Mouse (Mus musculus) spleen, adult 2 months (tissue): Measurements from ENCODE around the gene Kpna1. TPM values are rescaled to one million over a fixed set of nuclear protein-coding genes. Genes with fewer than 3 reads are reported as not detected.

Source experiments
- DNase-seq, 2 experiments: peaks; one replicate each; pipeline versions ENCODE4 v3.0.0 to v3.0.0-alpha.2; 2012 to 2021; ENCODE audit warnings: low spot score in 2 of 2, low read depth in 1 of 2
- H3K27ac ChIP-seq: fragments of 200-500 bp; 2 replicates; pipeline ENCODE4 v1.5.1; 2012; ENCODE audit warnings: low read length, inconsistent platforms; ENCODE audit not compliant: insufficient read depth
- H3K27me3 ChIP-seq: fragments of 200-500 bp; 2 replicates; pipeline ENCODE4 v1.6.1; 2012; ENCODE audit warnings: mild to moderate bottlenecking, moderate library complexity, low read length, inconsistent platforms; ENCODE audit not compliant: control insufficient read depth, insufficient read depth
- H3K36me3 ChIP-seq: fragments of 200-500 bp; 2 replicates; pipeline ENCODE4 v1.6.1; 2012; ENCODE audit warnings: mild to moderate bottlenecking, low read length, inconsistent platforms; ENCODE audit not compliant: control insufficient read depth, insufficient read depth
- H3K4me1 ChIP-seq: fragments of 200-500 bp; 2 replicates; pipeline ENCODE4 v1.6.1; 2011; ENCODE audit warnings: inconsistent platforms; ENCODE audit not compliant: control insufficient read depth, insufficient read depth, insufficient read length
- H3K4me3 ChIP-seq: fragments of 200-500 bp; 2 replicates; pipeline ENCODE4 v1.5.1; 2011; ENCODE audit warnings: mild to moderate bottlenecking, inconsistent platforms; ENCODE audit not compliant: insufficient read depth, insufficient read length; ENCODE audit errors: extremely low read depth
- CTCF ChIP-seq: fragments of 200-500 bp; IDR thresholded peaks from 2 replicates; pipeline ENCODE4 v1.5.1; 2011; ENCODE audit warnings: mild to moderate bottlenecking, inconsistent platforms; ENCODE audit not compliant: insufficient read depth, insufficient read length, insufficient replicate concordance; ENCODE audit errors: extremely low read depth
- POLR2A ChIP-seq: fragments of 200-500 bp; IDR thresholded peaks from 2 replicates; pipeline ENCODE4 v1.6.1; 2011; ENCODE audit warnings: low read depth, low read length, inconsistent platforms
- WGBS: fragments of 180-500 bp; shearing (Covaris S2); methylation state at CpG from one replicate; pipeline ENCODE4 v1.1.7; 2018; 5-methylcytosine and 5-hydroxymethylcytosine counted together
- polyA plus RNA-seq: library from polyadenylated mRNA; depleted of rRNA; stranded (reverse); fragments of >200 nt; gene quantifications from 2 replicates; pipeline ENCODE4 v1.2.3, GENCODE M21; 2012

The Kpna1 gene
- polyA plus RNA-seq, 1 experiment: 4.2 TPM

DNA sequence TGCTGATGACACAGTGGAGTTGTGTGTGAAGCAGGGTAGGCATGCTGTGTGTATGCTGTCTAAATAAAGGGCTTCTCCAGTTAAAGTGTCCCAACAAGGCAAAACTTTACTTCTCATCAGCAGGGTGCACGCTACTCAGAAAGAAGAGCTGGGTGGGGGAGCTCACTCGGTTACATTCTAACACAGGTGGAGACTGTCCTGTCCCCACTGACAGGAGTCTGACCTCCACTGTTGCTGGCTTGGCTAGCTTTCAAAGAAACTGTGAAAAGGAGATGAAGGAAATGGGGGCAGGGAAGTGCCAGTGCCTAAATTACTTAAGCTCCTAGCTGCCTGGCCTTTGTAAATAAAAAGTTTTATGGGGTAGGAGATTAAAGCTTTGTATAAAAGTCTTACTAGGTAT is 10.4 kb upstream of the Kpna1 start:
- no peak for TF ChIP-seq CTCF
- no peak for TF ChIP-seq POLR2A
- Histone ChIP-seq H3K4me1 (no peaks in the 10 kb centered on the region), H3K27me3 (no peaks in the 10 kb centered on the region), H3K36me3 (peaks cover 55% of the 10 kb centered on the region), H3K4me3 (no peak overlapping the region), H3K27ac (no peak overlapping the region)
- whole genome bisulfite sequencing: 94% methylated on average over 2 of the region's 2 CpGs
- DNase-seq: no peak

DNA sequence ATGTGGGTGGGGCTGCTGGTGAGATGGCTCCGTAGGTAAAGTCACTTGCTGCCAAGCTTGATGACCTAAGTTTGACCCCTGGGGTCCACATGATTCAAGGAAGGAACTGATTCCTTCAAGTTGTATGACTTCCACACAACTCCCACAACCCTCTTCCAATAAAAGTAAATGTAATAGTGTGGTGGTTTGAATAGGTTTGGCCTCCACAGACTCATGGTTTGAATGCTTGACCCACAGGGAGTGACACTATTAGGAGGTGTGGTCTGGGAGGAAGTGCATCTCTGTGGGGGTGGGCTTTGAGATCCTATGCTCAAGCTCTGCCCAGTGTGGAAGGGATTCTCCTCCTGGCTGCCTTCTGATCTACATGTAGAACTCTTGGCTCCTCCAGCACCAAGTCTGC is 4.5 kb upstream of the Kpna1 start:
- Histone ChIP-seq H3K4me3 (no peak overlapping the region), H3K27me3 (no peaks in the 10 kb centered on the region), H3K27ac (no peak overlapping the region), H3K4me1 (no peaks in the 10 kb centered on the region), H3K36me3 (peaks cover 28% of the 10 kb centered on the region)
- DNase-seq: no peak
- TF ChIP-seq CTCF (no peak), POLR2A (no peak)
- 53% methylated on average over 1 of the region's 1 CpGs for WGBS

DNA sequence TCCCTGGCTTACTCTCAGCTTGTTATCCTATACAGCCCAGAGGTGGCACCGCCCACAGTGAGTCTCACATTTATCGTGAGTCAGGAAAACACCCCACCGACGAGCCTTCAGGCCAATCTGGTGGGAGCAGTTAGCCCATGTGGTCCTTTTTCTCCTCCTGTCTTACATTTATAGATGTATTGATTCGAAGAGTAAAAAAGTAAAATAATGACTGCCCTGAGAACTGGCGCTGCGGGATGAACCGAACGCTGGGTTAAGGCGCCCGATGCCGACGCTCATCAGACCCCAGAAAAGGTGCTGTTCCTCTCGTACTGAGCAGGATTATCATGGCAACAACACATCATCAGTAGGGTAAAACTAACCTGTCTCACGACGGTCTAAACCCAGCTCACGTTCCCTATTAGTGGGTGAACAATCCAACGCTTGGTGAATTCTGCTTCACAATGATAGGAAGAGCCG is 2.8 kb downstream of the Kpna1 start:
- no peak for TF ChIP-seq POLR2A
- TF ChIP-seq CTCF: no peak
- Histone ChIP-seq H3K27ac (no peak overlapping the region), H3K4me3 (no peak overlapping the region), H3K27me3 (no peaks in the 10 kb centered on the region), H3K36me3 (no peaks in the 10 kb centered on the region), H3K4me1 (no peaks in the 10 kb centered on the region)
- 64% methylated on average over 19 of the region's 19 CpGs for WGBS
- peak; percentile 100 for DNase-seq

DNA sequence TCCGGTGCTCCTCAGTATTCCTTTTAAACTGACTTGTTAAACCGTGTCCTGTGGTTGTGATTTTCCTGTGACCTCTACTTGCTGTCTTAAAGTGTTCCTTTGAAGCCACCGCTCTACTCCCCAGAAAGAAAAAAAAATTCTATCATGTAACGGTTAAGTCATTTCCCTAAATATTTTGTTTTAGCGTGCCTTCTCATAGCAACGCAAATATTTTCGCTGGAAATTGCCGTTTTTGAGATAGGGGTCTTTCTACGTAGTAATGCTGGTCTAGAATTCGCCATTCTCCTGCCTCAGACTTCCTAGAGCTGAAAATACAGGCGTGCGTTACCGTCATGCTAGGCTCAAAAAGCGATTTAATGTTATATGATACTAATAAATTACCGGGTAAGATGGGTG is 4.0 kb downstream of the Kpna1 start:
- no peak for TF ChIP-seq CTCF
- no peak for TF ChIP-seq POLR2A
- WGBS: under 1% methylated on average over 15 of the region's 15 CpGs
- Histone ChIP-seq H3K4me1 (no peaks in the 10 kb centered on the region), H3K4me3 (peak overlapping the region; percentile 80), H3K27ac (no peak overlapping the region; the same call in 1 of the 2 replicates), H3K36me3 (no peaks in the 10 kb centered on the region), H3K27me3 (no peaks in the 10 kb centered on the region)
- no peak for DNase-seq

DNA sequence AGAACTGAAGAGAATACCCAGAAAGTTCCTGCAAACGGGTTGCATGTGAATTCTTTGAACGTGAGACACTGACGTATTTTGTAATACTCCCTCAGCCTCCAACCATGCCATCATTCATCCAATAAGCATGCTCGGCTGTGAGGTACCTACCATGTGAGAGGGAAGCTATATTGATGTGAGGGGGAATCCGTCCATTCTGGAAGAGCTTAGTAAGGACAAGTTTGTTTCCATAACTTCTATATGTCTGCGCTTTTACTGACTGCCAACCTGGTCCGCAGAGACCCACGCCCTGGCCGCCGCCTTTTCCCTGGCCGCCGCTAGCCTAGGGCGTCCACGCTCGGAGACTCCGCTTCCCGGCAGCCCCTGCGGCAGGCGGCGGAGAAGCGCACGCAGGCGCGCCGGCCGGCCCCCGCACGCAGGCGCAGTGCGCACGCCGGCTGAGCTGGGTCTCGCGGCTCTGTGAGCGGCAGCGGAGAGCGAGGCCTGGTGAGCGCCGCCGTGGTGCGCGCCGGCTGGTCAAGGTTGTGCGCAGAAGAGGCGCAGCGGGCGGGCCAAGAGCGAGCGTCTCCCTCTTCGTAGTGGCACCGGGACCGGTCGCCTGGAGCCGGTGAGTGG is 4.5 kb downstream of the Kpna1 start:
- Histone ChIP-seq H3K27ac (peak overlapping the region; percentile 94), H3K27me3 (no peaks in the 10 kb centered on the region), H3K4me3 (peak overlapping the region; percentile 80), H3K36me3 (no peaks in the 10 kb centered on the region), H3K4me1 (no peaks in the 10 kb centered on the region)
- no peak for TF ChIP-seq CTCF
- TF ChIP-seq POLR2A: peak; percentile 92
- 1% methylated on average over 54 of the region's 54 CpGs for WGBS
- peak; percentile 84 to 91 for DNase-seq

DNA sequence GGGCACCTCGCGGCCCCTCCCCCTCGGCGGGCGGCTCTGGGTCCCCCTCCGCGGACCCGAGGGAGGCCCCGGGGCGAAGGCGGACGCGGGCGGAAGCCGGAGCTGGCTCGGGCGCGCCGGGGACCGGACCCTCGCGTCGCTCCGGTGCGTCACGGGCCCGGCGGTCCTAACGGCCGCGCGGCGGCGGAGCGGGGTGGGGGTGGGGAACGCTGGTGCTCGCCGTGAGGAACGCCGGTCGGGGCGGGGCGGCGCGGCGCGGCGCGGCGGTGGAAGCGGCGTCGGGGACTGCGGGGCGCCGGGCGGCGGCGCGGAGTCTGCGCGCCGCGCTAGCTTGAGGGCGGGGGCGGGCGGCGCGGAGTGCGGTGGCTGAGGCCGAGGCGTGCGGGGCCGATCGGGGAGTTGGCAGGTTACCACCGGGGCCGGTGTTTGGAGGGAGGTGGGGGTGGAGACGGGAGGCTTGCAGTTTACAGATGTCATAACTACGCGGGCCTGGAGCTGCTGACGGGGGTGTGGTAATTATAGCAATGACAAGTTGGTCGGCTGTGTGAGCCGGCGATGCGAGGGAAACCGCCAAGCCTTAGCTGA is 5.1 kb downstream of the Kpna1 start:
- WGBS: 1% methylated on average over 79 of the region's 86 CpGs

DNA sequence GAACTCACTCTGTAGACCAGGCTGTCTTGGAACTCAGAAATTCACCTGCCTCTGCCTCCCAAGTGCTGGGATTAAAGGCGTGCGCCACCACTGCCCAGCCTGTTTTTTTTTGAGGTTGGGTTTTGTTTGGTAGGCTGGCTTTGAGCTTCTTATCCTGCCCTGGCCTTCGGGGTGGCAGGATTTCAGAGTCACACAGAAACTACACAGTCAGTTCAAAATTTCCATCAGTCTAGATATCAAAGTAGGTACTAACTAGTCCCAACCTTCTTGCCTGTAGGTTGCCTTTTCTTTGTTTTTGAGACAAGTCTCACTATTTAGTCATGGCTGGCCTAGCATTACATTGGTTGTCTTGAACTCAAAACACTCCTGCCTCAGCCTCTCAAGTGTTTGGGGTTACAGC is 5.9 kb downstream of the Kpna1 start:
- no peak overlapping the region for H3K27ac ChIP-seq
- H3K27me3 ChIP-seq: no peaks in the 10 kb centered on the region
- 29% methylated on average over 3 of the region's 3 CpGs for WGBS
- H3K36me3 ChIP-seq: no peaks in the 10 kb centered on the region
- TF ChIP-seq POLR2A: no peak
- TF ChIP-seq CTCF: no peak
- H3K4me1 ChIP-seq: no peaks in the 10 kb centered on the region; the same call in 1 of the 2 replicates
- H3K4me3 ChIP-seq: no peak overlapping the region
- no peak for DNase-seq

More for the DNA sequence above, 5.1 kb downstream of the Kpna1 start:
- peak; percentile 53 to 68 for DNase-seq
- H3K27ac ChIP-seq: peak overlapping the region; percentile 94
- no peak for TF ChIP-seq POLR2A
- no peak for TF ChIP-seq CTCF
- peak overlapping the region; percentile 80 for H3K4me3 ChIP-seq
- no peaks in the 10 kb centered on the region; the same call in 1 of the 2 replicates for H3K4me1 ChIP-seq
- H3K36me3 ChIP-seq: no peaks in the 10 kb centered on the region
- no peaks in the 10 kb centered on the region for H3K27me3 ChIP-seq
